Mouse (Mus musculus): ENCODE data around the gene Wdr37. TPM values are rescaled to one million over a fixed set of nuclear protein-coding genes. Genes with fewer than 3 reads are reported as not detected.

Wdr37 gene
- total and polyA plus RNA-seq, 2 experiments from 2014 or later = 38.3 to 60.7 TPM

DNA sequence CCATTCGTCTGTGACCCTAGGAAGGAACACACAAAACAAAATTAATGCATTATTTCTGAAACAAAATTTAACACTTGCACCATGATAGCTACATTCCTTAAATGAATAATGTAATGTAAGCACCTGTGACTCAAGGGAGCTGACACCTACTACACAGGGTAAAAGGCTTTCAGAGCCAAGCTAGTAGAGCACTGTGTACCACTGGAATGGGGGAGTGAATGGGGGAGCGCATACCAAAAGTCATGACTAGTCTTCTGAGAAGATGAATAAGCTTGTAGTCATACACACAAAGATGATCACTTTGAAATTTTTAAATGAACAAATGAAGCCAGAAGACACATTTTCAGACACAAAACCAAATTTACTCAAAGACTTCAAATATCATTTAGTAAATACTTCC is 65.8 kb downstream of the Wdr37 start:
- Histone ChIP-seq H3K4me3 (ENCODE audit: low read length) (no peak overlapping the region), H3K4me2 (ENCODE audit: low read depth, low read length) (no peak overlapping the region), H3K4me1 (ENCODE audit: insufficient read depth, low read length) (no peaks in the 10 kb centered on the region), H3K9ac (replicated peaks; ENCODE audit: low read length) (no peak overlapping the region), H3K36me3 (ENCODE audit: insufficient read depth, low read length) (0 out of 2 replicates have a peak, but pooled peaks cover 5% of the 10 kb centered on the region), H3K27ac (no peak overlapping the region), H3K9me3 (ENCODE audit: low read length) (no peaks in the 10 kb centered on the region), H3K27me3 (ENCODE audit: insufficient read depth, low read length) (no peaks in the 10 kb centered on the region)
- 96% methylated on average over 2 of the region's 2 CpGs for WGBS
- DNase-seq (ENCODE audit: low spot score) = no peak
- no peak for TF ChIP-seq CTCF (IDR thresholded peaks at IDR 0.05; ENCODE audit: low read depth)
- no peak for ATAC-seq

DNA sequence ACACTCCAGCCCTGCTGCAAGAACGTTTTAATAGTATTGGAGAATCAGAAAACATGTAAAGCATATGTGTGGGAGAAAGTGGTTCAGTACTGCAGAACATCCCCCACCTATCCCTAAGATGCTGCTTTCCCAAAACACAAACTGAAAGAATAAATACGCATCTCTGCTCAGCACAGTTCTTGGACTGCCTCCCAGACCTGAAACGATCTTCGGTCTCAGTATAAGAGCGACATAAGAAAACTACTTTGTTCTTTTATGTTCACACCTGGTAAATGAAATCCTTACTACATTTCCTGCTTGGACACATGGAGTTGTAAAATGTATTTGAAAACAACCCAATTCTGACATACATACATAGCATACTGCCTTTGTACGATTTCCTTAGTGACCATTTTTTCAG is 71.1 kb downstream of the Wdr37 start:
- 70% methylated on average over 6 of the region's 6 CpGs for WGBS
- Histone ChIP-seq H3K27ac (no peak overlapping the region), H3K9me3 (ENCODE audit: low read length) (no peaks in the 10 kb centered on the region), H3K27me3 (ENCODE audit: insufficient read depth, low read length) (no peaks in the 10 kb centered on the region), H3K9ac (replicated peaks; ENCODE audit: low read length) (no peak overlapping the region), H3K4me3 (ENCODE audit: low read length) (no peak overlapping the region), H3K36me3 (ENCODE audit: insufficient read depth, low read length) (0 out of 2 replicates have a peak, but pooled peaks cover 4% of the 10 kb centered on the region), H3K4me1 (ENCODE audit: insufficient read depth, low read length) (no peaks in the 10 kb centered on the region), H3K4me2 (ENCODE audit: low read depth, low read length) (no peak overlapping the region)
- ATAC-seq = no peak
- TF ChIP-seq CTCF (IDR thresholded peaks at IDR 0.05; ENCODE audit: low read depth) = no peak
- no peak for DNase-seq (ENCODE audit: low spot score)

DNA sequence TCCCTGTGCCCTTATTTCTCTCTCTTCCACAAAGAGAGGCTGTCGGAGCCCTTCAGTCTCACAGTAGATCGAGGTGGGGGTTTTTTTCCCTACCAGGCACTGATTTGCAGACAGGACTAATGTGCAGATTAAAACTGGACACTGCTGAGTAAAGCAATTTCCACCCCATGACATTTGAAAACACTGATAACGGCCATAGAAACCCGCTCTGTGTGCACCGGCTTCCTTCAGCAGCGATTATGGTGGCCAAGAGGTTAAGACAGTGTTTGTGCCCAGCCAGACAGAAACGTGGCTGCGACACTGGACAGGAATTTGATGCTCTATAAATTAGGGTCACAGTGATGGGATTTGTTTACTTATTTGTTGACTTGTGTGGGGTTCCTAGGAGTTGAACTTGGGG is 78.5 kb downstream of the Wdr37 start:
- H3K27ac ChIP-seq = no peak overlapping the region
- H3K36me3 ChIP-seq (ENCODE audit: insufficient read depth, low read length) = no peaks in the 10 kb centered on the region
- no peak for DNase-seq (ENCODE audit: low spot score)
- H3K27me3 ChIP-seq (ENCODE audit: insufficient read depth, low read length) = no peaks in the 10 kb centered on the region
- no peak for ATAC-seq
- H3K4me3 ChIP-seq (ENCODE audit: low read length) = no peak overlapping the region
- H3K4me1 ChIP-seq (ENCODE audit: insufficient read depth, low read length) = no peaks in the 10 kb centered on the region
- TF ChIP-seq CTCF (IDR thresholded peaks at IDR 0.05; ENCODE audit: low read depth) = no peak
- WGBS = 72% methylated on average over 8 of the region's 8 CpGs
- H3K9me3 ChIP-seq (ENCODE audit: low read length) = no peaks in the 10 kb centered on the region
- H3K9ac ChIP-seq (replicated peaks; ENCODE audit: low read length) = no peak overlapping the region
- no peak overlapping the region for H3K4me2 ChIP-seq (ENCODE audit: low read depth, low read length)

DNA sequence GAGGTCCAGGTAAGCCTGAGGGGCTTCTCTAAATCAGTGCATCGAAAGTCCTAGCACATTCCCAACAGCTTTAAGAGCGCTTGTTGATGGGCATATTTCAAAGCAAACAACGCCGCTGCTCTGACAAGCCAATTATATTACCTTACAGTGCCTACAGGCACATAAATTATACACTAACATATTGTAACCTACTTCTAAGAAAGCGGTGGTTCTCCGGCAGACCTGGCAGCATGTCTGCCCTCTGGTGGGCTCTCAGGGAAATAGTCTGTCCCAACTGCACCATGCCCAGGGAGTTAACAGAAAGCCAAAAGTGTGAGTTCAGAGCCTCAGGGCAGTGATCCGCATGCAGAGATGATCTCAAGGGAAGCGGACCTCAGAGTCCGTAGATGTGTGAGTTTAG is 86.5 kb downstream of the Wdr37 start:
- 40% methylated on average over 9 of the region's 9 CpGs for WGBS
- peak; percentile 76 for ATAC-seq
- Histone ChIP-seq H3K4me1 (ENCODE audit: insufficient read depth, low read length) (no peaks in the 10 kb centered on the region), H3K9ac (replicated peaks; ENCODE audit: low read length) (no peak overlapping the region), H3K27me3 (ENCODE audit: insufficient read depth, low read length) (no peaks in the 10 kb centered on the region), H3K27ac (no peak overlapping the region), H3K4me2 (ENCODE audit: low read depth, low read length) (peak overlapping the region; percentile 28; the same call in 1 of the 2 replicates), H3K36me3 (ENCODE audit: insufficient read depth, low read length) (no peaks in the 10 kb centered on the region), H3K9me3 (ENCODE audit: low read length) (no peaks in the 10 kb centered on the region), H3K4me3 (ENCODE audit: low read length) (no peak overlapping the region)
- peak; percentile 88 for TF ChIP-seq CTCF (IDR thresholded peaks at IDR 0.05; ENCODE audit: low read depth)
- peak; percentile 78 for DNase-seq (ENCODE audit: low spot score)

DNA sequence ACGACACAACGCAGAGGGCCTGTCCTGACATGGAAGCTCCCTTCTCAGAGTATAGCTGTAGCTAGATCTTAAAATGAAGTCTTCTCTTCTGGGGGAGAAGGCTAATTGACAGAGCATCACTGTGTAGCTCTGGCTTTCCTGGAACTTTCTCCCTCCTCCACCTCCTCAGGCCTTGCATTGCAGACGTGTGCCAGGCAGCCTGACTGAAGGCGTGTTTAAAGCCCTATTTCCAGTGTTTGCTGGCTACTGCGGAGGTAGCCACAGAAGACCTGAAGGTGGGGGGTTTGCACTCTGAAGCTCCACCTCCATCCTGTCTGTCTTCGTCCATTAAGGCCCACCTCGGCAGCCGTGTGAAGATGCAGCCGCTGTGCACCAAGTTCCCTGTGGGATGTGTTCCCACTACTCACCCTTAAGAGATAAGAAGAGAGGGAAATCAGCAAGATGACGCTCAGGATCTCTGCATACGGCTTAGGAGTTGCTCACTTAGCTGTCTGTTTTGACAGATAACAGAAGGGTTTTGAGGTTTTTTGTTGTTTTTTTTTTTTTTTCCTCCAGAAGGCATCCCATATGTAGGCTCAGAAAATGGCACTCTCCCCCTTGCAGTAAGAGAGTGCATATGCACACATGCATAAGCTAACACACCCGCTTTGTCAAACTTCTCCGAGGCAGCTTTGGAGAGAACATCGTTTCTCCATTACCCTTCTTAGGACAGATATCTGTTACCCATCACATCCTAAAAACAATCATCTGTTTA is 87.2 kb downstream of the Wdr37 start:
- 86% methylated on average over 14 of the region's 14 CpGs for WGBS
- H3K27ac ChIP-seq = no peak overlapping the region
- H3K4me3 ChIP-seq (ENCODE audit: low read length) = no peak overlapping the region
- no peaks in the 10 kb centered on the region for H3K4me1 ChIP-seq (ENCODE audit: insufficient read depth, low read length)
- H3K9me3 ChIP-seq (ENCODE audit: low read length) = no peaks in the 10 kb centered on the region
- H3K4me2 ChIP-seq (ENCODE audit: low read depth, low read length) = 0 out of 2 replicates have a peak overlapping the region, but pooled peaks have one; percentile 28
- DNase-seq (ENCODE audit: low spot score) = no peak
- no peaks in the 10 kb centered on the region for H3K27me3 ChIP-seq (ENCODE audit: insufficient read depth, low read length)
- no peak; the same call in 1 of the 2 replicates for ATAC-seq
- no peak for TF ChIP-seq CTCF (IDR thresholded peaks at IDR 0.05; ENCODE audit: low read depth)
- no peak overlapping the region for H3K9ac ChIP-seq (replicated peaks; ENCODE audit: low read length)
- no peaks in the 10 kb centered on the region for H3K36me3 ChIP-seq (ENCODE audit: insufficient read depth, low read length)

DNA sequence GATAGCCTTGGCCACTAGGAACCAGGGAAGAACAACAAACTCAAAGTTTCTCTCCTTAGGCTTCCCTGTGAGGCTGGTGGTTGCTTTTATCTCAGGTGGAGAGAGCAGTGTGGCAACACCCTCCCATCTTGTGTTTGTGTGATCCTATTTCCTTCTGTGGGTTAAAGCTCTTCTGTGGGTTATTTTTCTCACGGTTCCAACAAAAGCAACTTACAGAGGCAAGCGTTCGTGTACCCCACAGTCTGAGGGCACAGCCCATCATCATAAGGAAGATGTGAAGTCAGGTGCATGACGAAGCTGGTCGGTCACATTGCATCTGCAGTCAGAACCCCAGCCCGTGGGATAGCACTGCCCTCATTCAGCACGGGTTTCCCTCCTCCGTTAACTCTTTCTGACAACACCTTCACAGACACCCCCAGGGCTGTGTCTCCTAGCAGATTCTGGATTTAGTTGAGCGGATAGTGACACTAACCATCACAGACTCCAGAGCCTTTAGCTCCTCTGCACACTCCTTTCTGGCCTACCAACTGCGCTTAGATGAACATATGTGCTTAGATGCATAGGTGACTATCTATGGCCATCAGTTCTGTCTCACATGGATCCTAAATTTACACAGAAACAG is 87.9 kb downstream of the Wdr37 start:
- no peak for DNase-seq (ENCODE audit: low spot score)
- WGBS = 85% methylated on average over 10 of the region's 10 CpGs

DNA sequence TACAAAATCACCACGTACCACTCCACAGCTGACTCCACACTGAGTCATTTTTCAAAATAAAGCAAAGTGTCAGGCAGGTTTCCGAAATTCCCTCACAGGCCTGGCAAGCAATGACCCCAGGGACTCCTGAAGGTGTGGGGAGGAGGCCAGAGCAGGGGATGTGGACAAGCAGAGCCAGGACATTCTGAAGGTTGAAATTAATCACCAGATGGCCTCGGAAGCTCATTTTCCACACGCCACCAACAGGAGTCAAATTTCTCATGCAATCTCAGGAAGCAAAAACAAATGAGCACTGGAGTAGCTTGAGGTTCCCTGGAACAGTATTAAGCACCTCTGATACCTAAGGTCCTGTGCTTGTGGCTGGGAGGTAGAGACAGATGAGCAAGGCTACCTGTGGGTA is 89.1 kb downstream of the Wdr37 start:
- 48% methylated on average over 4 of the region's 4 CpGs for WGBS
- no peaks in the 10 kb centered on the region for H3K4me1 ChIP-seq (ENCODE audit: insufficient read depth, low read length)
- H3K27ac ChIP-seq = no peak overlapping the region
- TF ChIP-seq CTCF (IDR thresholded peaks at IDR 0.05; ENCODE audit: low read depth) = no peak
- no peak overlapping the region for H3K9ac ChIP-seq (replicated peaks; ENCODE audit: low read length)
- no peak for ATAC-seq
- no peak overlapping the region for H3K4me3 ChIP-seq (ENCODE audit: low read length)
- H3K27me3 ChIP-seq (ENCODE audit: insufficient read depth, low read length) = no peaks in the 10 kb centered on the region
- H3K9me3 ChIP-seq (ENCODE audit: low read length) = no peaks in the 10 kb centered on the region
- H3K36me3 ChIP-seq (ENCODE audit: insufficient read depth, low read length) = no peaks in the 10 kb centered on the region
- DNase-seq (ENCODE audit: low spot score) = peak; percentile 15
- H3K4me2 ChIP-seq (ENCODE audit: low read depth, low read length) = no peak overlapping the region

More for the DNA sequence above, 87.9 kb downstream of the Wdr37 start:
- Histone ChIP-seq H3K4me1 (ENCODE audit: insufficient read depth, low read length) (no peaks in the 10 kb centered on the region), H3K4me3 (ENCODE audit: low read length) (no peak overlapping the region), H3K9ac (replicated peaks; ENCODE audit: low read length) (no peak overlapping the region), H3K36me3 (ENCODE audit: insufficient read depth, low read length) (no peaks in the 10 kb centered on the region), H3K27me3 (ENCODE audit: insufficient read depth, low read length) (no peaks in the 10 kb centered on the region), H3K4me2 (ENCODE audit: low read depth, low read length) (no peak overlapping the region), H3K9me3 (ENCODE audit: low read length) (no peaks in the 10 kb centered on the region), H3K27ac (no peak overlapping the region)
- no peak for ATAC-seq
- no peak for TF ChIP-seq CTCF (IDR thresholded peaks at IDR 0.05; ENCODE audit: low read depth)
